Mouse (Mus musculus): ENCODE results near the gene Wbp1. TPM values are rescaled to one million over a fixed set of nuclear protein-coding genes. Genes with fewer than 3 reads are reported as not detected.
"Not testable (repeated sequence)": the region's sequence is repeated elsewhere in the genome, so short reads cannot be mapped to it uniquely, and the experiment has no call there.

Wbp1 gene
- polyA plus RNA-seq, 1 experiment from 2014 or later: 182 TPM

DNA sequence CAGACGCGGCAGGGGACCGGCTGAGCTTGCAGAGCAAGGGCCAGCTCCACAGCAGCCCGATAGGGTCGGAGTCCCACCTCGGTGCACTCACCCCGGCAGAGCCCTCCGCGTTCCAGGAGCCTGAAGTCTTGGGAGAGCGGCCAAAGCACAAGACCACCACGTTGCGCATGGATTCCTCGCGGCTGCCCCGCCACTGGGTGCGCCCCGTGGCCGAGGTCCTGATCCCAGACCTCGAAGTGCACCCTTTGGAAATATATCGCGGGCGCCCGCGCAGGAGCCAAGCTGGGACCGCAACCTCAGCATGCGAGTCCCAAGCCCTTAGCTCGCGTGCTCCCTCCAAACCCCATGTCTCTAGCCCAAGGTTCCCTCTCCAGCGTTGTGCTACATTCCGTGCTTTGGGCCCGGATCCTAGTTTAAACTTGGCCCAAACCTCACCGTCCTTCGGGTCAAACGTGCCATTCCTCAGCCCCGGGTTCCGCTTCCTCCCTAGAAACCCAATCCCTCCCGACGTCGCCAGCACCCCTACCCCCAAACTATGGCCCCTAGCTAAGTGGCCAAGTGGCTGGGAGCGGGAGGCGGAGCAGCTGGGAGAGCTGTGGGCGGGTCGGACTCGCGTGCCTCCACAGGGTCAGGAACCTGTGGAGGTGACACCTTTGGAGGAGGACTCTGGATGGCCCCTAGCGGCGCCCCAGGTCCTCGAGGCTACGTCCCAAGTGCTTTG, 40.7 kb upstream of the Wbp1 start:
- DNase-seq (ENCODE audit: low spot score) (peak; percentile 67), ATAC-seq (ENCODE audit: insufficient number of reproducible peaks, low FRiP score, low TSS enrichment, low read depth) (peak; percentile 12; the same call in 1 of the 2 replicates)
- no peaks in the 10 kb centered on the region for H3K36me3 ChIP-seq (ENCODE audit: control insufficient read depth, insufficient read depth, low read length)
- no peaks in the 10 kb centered on the region for H3K9me3 ChIP-seq (ENCODE audit: control insufficient read depth, low read length)
- peak overlapping the region; percentile 27 for H3K4me3 ChIP-seq (ENCODE audit: low read depth, low read length)
- peaks cover 26% of the 10 kb centered on the region for H3K27me3 ChIP-seq (ENCODE audit: control insufficient read depth, insufficient read depth, low read length)
- peak overlapping the region; percentile 53; the same call in 1 of the 2 replicates for H3K9ac ChIP-seq (ENCODE audit: low read length)
- H3K4me2 ChIP-seq (ENCODE audit: low read depth, severe bottlenecking): peak overlapping the region; percentile 50
- WGBS: under 1% methylated on average over 49 of the region's 49 CpGs
- H3K4me1 ChIP-seq (ENCODE audit: control insufficient read depth, insufficient read depth, low read length): peaks cover 24% of the 10 kb centered on the region
- no peak overlapping the region for H3K27ac ChIP-seq (replicated peaks; ENCODE audit: low read depth, low read length)

GRCm38 (mm10) chr6:83161442-83161841, 40.1 kb upstream of the Wbp1 start:
- peak overlapping the region; percentile 27 for H3K4me3 ChIP-seq (ENCODE audit: low read depth, low read length)
- no peaks in the 10 kb centered on the region for H3K36me3 ChIP-seq (ENCODE audit: control insufficient read depth, insufficient read depth, low read length)
- ATAC-seq (ENCODE audit: insufficient number of reproducible peaks, low FRiP score, low TSS enrichment, low read depth) (no peak), DNase-seq (ENCODE audit: low spot score) (peak; percentile 32)
- H3K9me3 ChIP-seq (ENCODE audit: control insufficient read depth, low read length): no peaks in the 10 kb centered on the region
- H3K4me2 ChIP-seq (ENCODE audit: low read depth, severe bottlenecking): peak overlapping the region; percentile 50
- peaks cover 20% of the 10 kb centered on the region for H3K4me1 ChIP-seq (ENCODE audit: control insufficient read depth, insufficient read depth, low read length)
- peaks cover 26% of the 10 kb centered on the region for H3K27me3 ChIP-seq (ENCODE audit: control insufficient read depth, insufficient read depth, low read length)
- WGBS: 5% methylated on average over 19 of the region's 19 CpGs
- H3K27ac ChIP-seq (replicated peaks; ENCODE audit: low read depth, low read length): no peak overlapping the region
- H3K9ac ChIP-seq (ENCODE audit: low read length): peak overlapping the region; percentile 53; the same call in 1 of the 2 replicates

DNA sequence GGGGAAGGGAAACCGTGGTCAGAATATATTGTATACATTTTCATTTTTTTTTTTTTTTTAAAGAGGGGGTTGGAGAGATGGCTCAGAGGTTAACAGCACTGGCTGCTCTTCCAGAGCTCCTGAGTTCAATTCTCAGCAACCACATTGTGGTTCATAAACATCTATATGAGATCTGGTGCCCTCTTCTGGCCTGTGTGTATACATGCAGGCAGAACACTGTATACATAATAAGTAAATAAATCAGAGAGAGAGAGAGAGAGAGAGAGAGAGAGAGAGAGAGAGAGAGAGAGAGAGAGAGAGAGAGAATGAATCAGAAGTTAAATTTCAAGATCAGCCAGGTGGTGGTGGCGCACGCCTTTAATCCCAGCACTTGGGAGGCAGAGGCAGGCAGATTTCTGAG, 38.1 kb upstream of the Wbp1 start:
- Histone ChIP-seq H3K4me1 (ENCODE audit: control insufficient read depth, insufficient read depth, low read length) (peaks cover 21% of the 10 kb centered on the region), H3K27me3 (ENCODE audit: control insufficient read depth, insufficient read depth, low read length) (peaks cover 26% of the 10 kb centered on the region)
- not testable (repeated sequence) for H3K9me3 ChIP-seq (ENCODE audit: control insufficient read depth, low read length); H3K9ac ChIP-seq (ENCODE audit: low read length); ATAC-seq (ENCODE audit: insufficient number of reproducible peaks, low FRiP score, low TSS enrichment, low read depth); H3K27ac ChIP-seq (replicated peaks; ENCODE audit: low read depth, low read length); H3K36me3 ChIP-seq (ENCODE audit: control insufficient read depth, insufficient read depth, low read length); H3K4me2 ChIP-seq (ENCODE audit: low read depth, severe bottlenecking); H3K4me3 ChIP-seq (ENCODE audit: low read depth, low read length)
- peak; percentile 63 for DNase-seq (ENCODE audit: low spot score)
- 35% methylated on average over 3 of the region's 3 CpGs for WGBS

DNA sequence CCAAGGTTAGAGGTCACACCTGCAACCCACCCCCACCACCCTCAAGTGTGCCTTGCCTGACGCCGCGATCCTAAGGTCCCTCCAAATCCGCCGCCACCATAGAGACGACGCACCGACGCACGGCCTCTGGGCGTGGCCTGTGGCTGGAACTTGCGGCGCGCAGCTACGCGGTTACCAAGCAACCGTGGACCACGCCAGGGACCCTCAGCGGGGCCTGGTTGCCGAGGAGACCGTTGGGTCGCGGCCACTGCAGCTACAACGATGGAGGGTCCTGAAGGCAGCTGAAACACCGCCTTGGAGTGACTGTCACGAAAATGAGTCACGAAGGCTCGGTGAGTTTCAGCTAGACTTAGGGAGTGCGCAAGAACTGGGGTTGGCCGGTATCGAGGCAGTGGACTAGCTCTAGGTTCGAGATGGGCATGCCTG, 34.9 kb upstream of the Wbp1 start, which contains the start of the genes Wdr54 and 1700003E16Rik:
Gene Wdr54, minus strand, starts transcription at position 139 of the 426 bp plus-strand sequence.
Gene 1700003E16Rik, plus strand, starts transcription at position 146 of the 426 bp plus-strand sequence.
- Histone ChIP-seq H3K9me3 (ENCODE audit: control insufficient read depth, low read length) (no peaks in the 10 kb centered on the region), H3K36me3 (ENCODE audit: control insufficient read depth, insufficient read depth, low read length) (peaks cover 2% of the 10 kb centered on the region; the same call in 1 of the 2 replicates), H3K27ac (replicated peaks; ENCODE audit: low read depth, low read length) (no peak within 1 kb of the TSS), H3K9ac (ENCODE audit: low read length) (peak within 1 kb of the TSS; percentile 59), H3K4me2 (ENCODE audit: low read depth, severe bottlenecking) (peak within 1 kb of the TSS; percentile 86), H3K4me1 (ENCODE audit: control insufficient read depth, insufficient read depth, low read length) (peaks cover 10% of the 10 kb centered on the region; the same call in 1 of the 2 replicates), H3K27me3 (ENCODE audit: control insufficient read depth, insufficient read depth, low read length) (peaks cover 11% of the 10 kb centered on the region), H3K4me3 (ENCODE audit: low read depth, low read length) (peak within 1 kb of the TSS; percentile 54)
- DNase-seq (ENCODE audit: low spot score): peak; percentile 91
- ATAC-seq (ENCODE audit: insufficient number of reproducible peaks, low FRiP score, low TSS enrichment, low read depth): peak; percentile 87
- 1% methylated on average over 32 of the region's 32 CpGs for WGBS

GRCm38 (mm10) chr6:83155552-83156238, 34.3 kb upstream of the Wbp1 start:
- Histone ChIP-seq H3K27ac (replicated peaks; ENCODE audit: low read depth, low read length) (no peak overlapping the region), H3K36me3 (ENCODE audit: control insufficient read depth, insufficient read depth, low read length) (peaks cover 2% of the 10 kb centered on the region; the same call in 1 of the 2 replicates), H3K27me3 (ENCODE audit: control insufficient read depth, insufficient read depth, low read length) (peaks cover 6% of the 10 kb centered on the region), H3K4me1 (ENCODE audit: control insufficient read depth, insufficient read depth, low read length) (peaks cover 7% of the 10 kb centered on the region; the same call in 1 of the 2 replicates), H3K4me3 (ENCODE audit: low read depth, low read length) (peak overlapping the region; percentile 54), H3K9me3 (ENCODE audit: control insufficient read depth, low read length) (no peaks in the 10 kb centered on the region), H3K9ac (ENCODE audit: low read length) (peak overlapping the region; percentile 59), H3K4me2 (ENCODE audit: low read depth, severe bottlenecking) (peak overlapping the region; percentile 86)
- ATAC-seq (ENCODE audit: insufficient number of reproducible peaks, low FRiP score, low TSS enrichment, low read depth): 0 out of 2 replicates have a peak, but pooled peaks have one; percentile 7
- WGBS: 8% methylated on average over 23 of the region's 23 CpGs
- DNase-seq (ENCODE audit: low spot score): no peak

DNA sequence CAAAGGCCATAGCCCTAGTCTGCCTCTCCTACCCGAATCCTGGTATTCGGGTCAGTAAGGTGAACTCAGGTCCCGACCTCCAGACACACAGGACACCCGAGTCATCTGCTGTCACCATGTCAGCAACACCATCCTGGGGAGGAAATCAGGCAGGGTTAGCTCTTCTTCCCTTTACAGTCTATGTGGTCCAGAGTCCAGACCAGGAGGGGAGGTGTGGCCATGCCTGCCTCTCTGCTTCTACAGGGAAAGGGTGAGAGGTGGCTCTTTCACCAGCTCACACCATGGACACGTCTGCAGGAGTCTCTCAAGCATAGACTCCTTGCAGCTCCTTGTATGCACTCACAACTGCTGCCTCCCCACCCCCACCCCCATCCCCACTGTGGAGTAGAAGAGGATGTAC, 32.1 kb upstream of the Wbp1 start:
- H3K36me3 ChIP-seq (ENCODE audit: control insufficient read depth, insufficient read depth, low read length): peaks cover 2% of the 10 kb centered on the region; the same call in 1 of the 2 replicates
- no peak for ATAC-seq (ENCODE audit: insufficient number of reproducible peaks, low FRiP score, low TSS enrichment, low read depth)
- H3K4me1 ChIP-seq (ENCODE audit: control insufficient read depth, insufficient read depth, low read length): peaks cover 7% of the 10 kb centered on the region; the same call in 1 of the 2 replicates
- no peak overlapping the region for H3K4me3 ChIP-seq (ENCODE audit: low read depth, low read length)
- H3K4me2 ChIP-seq (ENCODE audit: low read depth, severe bottlenecking): no peak overlapping the region
- no peaks in the 10 kb centered on the region for H3K9me3 ChIP-seq (ENCODE audit: control insufficient read depth, low read length)
- no peak overlapping the region for H3K27ac ChIP-seq (replicated peaks; ENCODE audit: low read depth, low read length)
- no peaks in the 10 kb centered on the region for H3K27me3 ChIP-seq (ENCODE audit: control insufficient read depth, insufficient read depth, low read length)
- DNase-seq (ENCODE audit: low spot score): no peak
- 81% methylated on average over 5 of the region's 5 CpGs for WGBS
- H3K9ac ChIP-seq (ENCODE audit: low read length): no peak overlapping the region

DNA sequence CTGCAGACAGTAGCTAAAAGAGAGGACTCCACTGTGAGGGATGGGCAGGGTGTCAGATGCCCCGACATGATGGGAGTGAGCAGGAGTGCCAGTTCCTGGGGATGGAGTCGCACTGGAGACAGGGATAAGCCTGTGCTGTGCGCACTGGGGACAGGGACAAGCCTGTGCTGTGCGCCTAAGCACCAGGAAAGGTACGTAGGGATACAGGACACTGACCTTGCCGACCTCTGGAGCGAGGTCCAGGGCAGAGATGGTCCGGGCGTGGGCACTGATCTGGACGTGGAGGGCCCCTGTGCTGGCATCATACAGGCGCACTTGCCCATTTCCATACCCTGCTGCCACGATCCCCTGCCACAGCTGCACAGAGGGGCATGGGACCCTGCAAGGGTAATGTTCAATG, 31.7 kb upstream of the Wbp1 start:
- Histone ChIP-seq H3K27ac (replicated peaks; ENCODE audit: low read depth, low read length) (no peak overlapping the region), H3K4me3 (ENCODE audit: low read depth, low read length) (no peak overlapping the region), H3K36me3 (ENCODE audit: control insufficient read depth, insufficient read depth, low read length) (peaks cover 2% of the 10 kb centered on the region; the same call in 1 of the 2 replicates), H3K27me3 (ENCODE audit: control insufficient read depth, insufficient read depth, low read length) (no peaks in the 10 kb centered on the region), H3K4me2 (ENCODE audit: low read depth, severe bottlenecking) (no peak overlapping the region), H3K4me1 (ENCODE audit: control insufficient read depth, insufficient read depth, low read length) (peaks cover 7% of the 10 kb centered on the region; the same call in 1 of the 2 replicates), H3K9me3 (ENCODE audit: control insufficient read depth, low read length) (no peaks in the 10 kb centered on the region), H3K9ac (ENCODE audit: low read length) (no peak overlapping the region)
- ATAC-seq (ENCODE audit: insufficient number of reproducible peaks, low FRiP score, low TSS enrichment, low read depth) (no peak), DNase-seq (ENCODE audit: low spot score) (peak; percentile 25)
- WGBS: 85% methylated on average over 12 of the region's 12 CpGs

GRCm38 (mm10) chr6:83151721-83152120, 30.4 kb upstream of the Wbp1 start:
- H3K27ac ChIP-seq (replicated peaks; ENCODE audit: low read depth, low read length): no peak overlapping the region
- 32% methylated on average over 8 of the region's 8 CpGs for WGBS
- no peak overlapping the region for H3K4me3 ChIP-seq (ENCODE audit: low read depth, low read length)
- no peaks in the 10 kb centered on the region for H3K9me3 ChIP-seq (ENCODE audit: control insufficient read depth, low read length)
- H3K4me1 ChIP-seq (ENCODE audit: control insufficient read depth, insufficient read depth, low read length): peaks cover 7% of the 10 kb centered on the region; the same call in 1 of the 2 replicates
- peaks cover 13% of the 10 kb centered on the region; the same call in 1 of the 2 replicates for H3K36me3 ChIP-seq (ENCODE audit: control insufficient read depth, insufficient read depth, low read length)
- DNase-seq (ENCODE audit: low spot score) (no peak), ATAC-seq (ENCODE audit: insufficient number of reproducible peaks, low FRiP score, low TSS enrichment, low read depth) (no peak)
- H3K9ac ChIP-seq (ENCODE audit: low read length): no peak overlapping the region
- H3K4me2 ChIP-seq (ENCODE audit: low read depth, severe bottlenecking): no peak overlapping the region
- no peaks in the 10 kb centered on the region for H3K27me3 ChIP-seq (ENCODE audit: control insufficient read depth, insufficient read depth, low read length)

Measured in limb, embryonic 11.5 days (tissue).